ENCODE assay signal across 19 mouse cellular contexts in genomic region chr13:84630686-84631085, GRCm38 (mm10).
"Had no signal": no experiment of that assay in that cellular context is flagged by ENCODE, and none has a peak within 500 bp of the region (broad histone marks: within the 10 kb centered on the region; RNA-seq: fewer than 3 reads in every experiment).

No protein-coding gene starts in this region.

- H3K36me3 ChIP-seq: limb, embryonic 12.5 days; liver, embryonic 13.5 days; lung, embryonic 15.5 days; midbrain, embryonic 13.5 days; neural tube, embryonic 15.5 days; stomach, embryonic 15.5 days had no signal

- H3K27me3 ChIP-seq: limb, embryonic 12.5 days; liver, embryonic 13.5 days; lung, embryonic 15.5 days; midbrain, embryonic 13.5 days; neural tube, embryonic 15.5 days; stomach, embryonic 15.5 days had no signal

- H3K4me3 ChIP-seq: layer of hippocampus, adult 2 months; limb, embryonic 12.5 days; liver, embryonic 13.5 days; lung, embryonic 15.5 days; midbrain, embryonic 13.5 days; myocyte; neural tube, embryonic 15.5 days; stomach, embryonic 15.5 days had no signal

- H3K4me1 ChIP-seq: limb, embryonic 12.5 days; liver, embryonic 13.5 days; lung, embryonic 15.5 days; neural tube, embryonic 15.5 days; stomach, embryonic 15.5 days had no signal

- ATAC-seq: intestine, embryonic 16.5 days; liver, postnatal 0 days; midbrain, embryonic 13.5 days had no signal

- H3K27ac ChIP-seq: kidney, postnatal 0 days; layer of hippocampus, adult 2 months; limb, embryonic 12.5 days; liver, embryonic 13.5 days; lung, embryonic 15.5 days; macrophage; midbrain, embryonic 13.5 days; neural tube, embryonic 15.5 days; stomach, embryonic 15.5 days had no signal

- DNase-seq: kidney, adult 9 months; kidney, postnatal 4 days; liver; liver, embryonic 13.5 days; liver, postnatal 0 days; lung, postnatal 14 days; right cerebral cortex, postnatal 4 days; spleen, adult 18-20 months; thymus, postnatal 36 days had no signal
